Mouse (Mus musculus): ENCODE measurements around the gene Dnajc5g. TPM values are rescaled to one million over a fixed set of nuclear protein-coding genes. Genes with fewer than 3 reads are reported as not detected.

The Dnajc5g gene
- polyA plus RNA-seq, 1 experiment from 2014 or later = not detected

Other genes with a start within 250 kb of the Dnajc5g start
- 52.5 and 57.4 TPM in 2 replicates for gene Tmem214, start 238.3 kb upstream of the Dnajc5g start, polyA plus RNA-seq (2015; fragmentation: Nextera tagmentation; extraction: Ambion mirVana)
- gene Agbl5, start 217.6 kb upstream of the Dnajc5g start, polyA plus RNA-seq (2015; fragmentation: Nextera tagmentation; extraction: Ambion mirVana) = 25.8 and 29.3 TPM in 2 replicates
- gene Ost4, start 198.5 kb upstream of the Dnajc5g start, polyA plus RNA-seq (2015; fragmentation: Nextera tagmentation; extraction: Ambion mirVana) = 258 and 278 TPM in 2 replicates
- gene Emilin1, start 192.9 kb upstream of the Dnajc5g start, polyA plus RNA-seq (2015; fragmentation: Nextera tagmentation; extraction: Ambion mirVana) = 30.7 and 43.9 TPM in 2 replicates
- gene Khk, start 184.9 kb upstream of the Dnajc5g start, polyA plus RNA-seq (2015; fragmentation: Nextera tagmentation; extraction: Ambion mirVana) = 11.4 and 11.9 TPM in 2 replicates
- gene Cgref1, start 160.7 kb upstream of the Dnajc5g start, polyA plus RNA-seq (2015; fragmentation: Nextera tagmentation; extraction: Ambion mirVana) = 33.7 and 38.1 TPM in 2 replicates
- 117 and 120 TPM in 2 replicates for gene Preb, start 145.9 kb upstream of the Dnajc5g start, polyA plus RNA-seq (2015; fragmentation: Nextera tagmentation; extraction: Ambion mirVana)
- not detected in 2 replicates for gene Tcf23, start 137.6 kb upstream of the Dnajc5g start, polyA plus RNA-seq (2015; fragmentation: Nextera tagmentation; extraction: Ambion mirVana)
- 154 and 183 TPM in 2 replicates for gene Atraid, start 58.0 kb upstream of the Dnajc5g start, polyA plus RNA-seq (2015; fragmentation: Nextera tagmentation; extraction: Ambion mirVana)
- 12.9 and 13.7 TPM in 2 replicates for gene Slc5a6, start 57.4 kb upstream of the Dnajc5g start, polyA plus RNA-seq (2015; fragmentation: Nextera tagmentation; extraction: Ambion mirVana)
- 13.4 and 14.7 TPM in 2 replicates for gene Cad, start 51.5 kb upstream of the Dnajc5g start, polyA plus RNA-seq (2015; fragmentation: Nextera tagmentation; extraction: Ambion mirVana)
- 26.2 and 28.9 TPM in 2 replicates for gene Slc30a3, start 2.0 kb downstream of the Dnajc5g start, polyA plus RNA-seq (2015; fragmentation: Nextera tagmentation; extraction: Ambion mirVana)
- 0.40 and 0.62 TPM in 2 replicates for gene Trim54, start 10.4 kb downstream of the Dnajc5g start, polyA plus RNA-seq (2015; fragmentation: Nextera tagmentation; extraction: Ambion mirVana)
- gene Ucn, start 32.5 kb downstream of the Dnajc5g start, polyA plus RNA-seq (2015; fragmentation: Nextera tagmentation; extraction: Ambion mirVana) = not detected in 2 replicates
- 50.4 and 55.5 TPM in 2 replicates for gene Mpv17, start 48.0 kb downstream of the Dnajc5g start, polyA plus RNA-seq (2015; fragmentation: Nextera tagmentation; extraction: Ambion mirVana)
- gene Gm29609, start 73.6 kb downstream of the Dnajc5g start, polyA plus RNA-seq (2015; fragmentation: Nextera tagmentation; extraction: Ambion mirVana) = 0.71 and 1.3 TPM in 2 replicates
- gene Gtf3c2, start 73.9 kb downstream of the Dnajc5g start, polyA plus RNA-seq (2015; fragmentation: Nextera tagmentation; extraction: Ambion mirVana) = 65.7 and 69.4 TPM in 2 replicates
- gene Snx17, start 86.9 kb downstream of the Dnajc5g start, polyA plus RNA-seq (2015; fragmentation: Nextera tagmentation; extraction: Ambion mirVana) = 114 and 119 TPM in 2 replicates
- 67.5 and 76.4 TPM in 2 replicates for gene Eif2b4, start 87.1 kb downstream of the Dnajc5g start, polyA plus RNA-seq (2015; fragmentation: Nextera tagmentation; extraction: Ambion mirVana)
- gene Zfp513, start 96.0 kb downstream of the Dnajc5g start, polyA plus RNA-seq (2015; fragmentation: Nextera tagmentation; extraction: Ambion mirVana) = 15.2 and 19.3 TPM in 2 replicates
- 161 and 170 TPM in 2 replicates for gene Ppm1g, start 114.4 kb downstream of the Dnajc5g start, polyA plus RNA-seq (2015; fragmentation: Nextera tagmentation; extraction: Ambion mirVana)
- gene Nrbp1, start 134.6 kb downstream of the Dnajc5g start, polyA plus RNA-seq (2015; fragmentation: Nextera tagmentation; extraction: Ambion mirVana) = 164 and 171 TPM in 2 replicates
- not detected in 2 replicates for gene Gm9970, start 134.9 kb downstream of the Dnajc5g start, polyA plus RNA-seq (2015; fragmentation: Nextera tagmentation; extraction: Ambion mirVana)
- gene Krtcap3, start 145.4 kb downstream of the Dnajc5g start, polyA plus RNA-seq (2015; fragmentation: Nextera tagmentation; extraction: Ambion mirVana) = 4.5 and 4.7 TPM in 2 replicates
- 33.3 and 36.7 TPM in 2 replicates for gene Ift172, start 184.8 kb downstream of the Dnajc5g start, polyA plus RNA-seq (2015; fragmentation: Nextera tagmentation; extraction: Ambion mirVana)
- gene Fndc4, start 189.8 kb downstream of the Dnajc5g start, polyA plus RNA-seq (2015; fragmentation: Nextera tagmentation; extraction: Ambion mirVana) = 79.1 and 82.0 TPM in 2 replicates
- 0.27 TPM in 1 of 2 replicates, not detected in the other for gene Gckr, start 191.2 kb downstream of the Dnajc5g start, polyA plus RNA-seq (2015; fragmentation: Nextera tagmentation; extraction: Ambion mirVana)

Data from neural tube, embryonic 13.5 days (tissue).